17 mouse cellular contexts compared by ENCODE assay signal in the genomic region with DNA sequence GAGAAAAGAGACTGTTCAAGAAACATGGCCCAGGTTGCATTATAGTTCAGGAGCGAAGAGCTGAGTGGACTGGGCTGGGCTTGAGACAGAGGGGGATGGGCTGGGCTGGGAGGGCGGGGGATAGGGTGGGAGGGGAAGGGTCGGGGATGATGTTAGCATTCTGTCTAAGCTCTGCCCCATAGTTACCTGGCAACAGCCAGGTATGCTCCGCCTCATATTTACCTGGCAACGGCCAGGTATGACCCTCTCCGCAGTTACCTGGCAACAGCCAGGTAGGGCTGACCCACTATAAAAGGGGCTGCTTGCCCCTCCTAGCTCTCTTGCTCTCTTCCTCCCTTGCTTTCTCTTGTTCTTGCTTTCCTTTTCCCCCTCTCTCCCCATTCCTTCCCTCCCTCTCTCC.
A peak's percentile ranks its signal among the peaks of the same experiment; 100 is the strongest.
DNase-seq lines count a peak whose midpoint lies in the region; ATAC-seq lines count a peak whose summit lies in the region.
"Had no signal": no experiment of that assay in that cellular context is flagged by ENCODE, and none has a peak within 500 bp of the region (broad histone marks: within the 10 kb centered on the region; RNA-seq: fewer than 3 reads in every experiment).

No protein-coding gene starts in this region.

- no peak for DNase-seq in kidney, postnatal 4 days
- peak; percentile 21 for DNase-seq in embryonic facial prominence, embryonic 10.5 days (ENCODE audit: low spot score)
- DNase-seq in T-cell, adult 2 months (ENCODE audit: low spot score), result no peak
- DNase-seq in adrenal gland, postnatal 4 days (ENCODE audit: low spot score in 2 of 2), result no peak
- DNase-seq in adrenal gland, adult 2 months, result no peak
- DNase-seq: cerebellum, adult 11 months; cerebellum, postnatal 25 days; gastrocnemius, postnatal 14 days; heart, adult 2 months; kidney, adult 8-10 months; thymus, adult 2 months had no signal

- ATAC-seq in kidney, embryonic 16.5 days (ENCODE audit: low FRiP score, low TSS enrichment), result 0 out of 2 replicates have a peak, but pooled peaks have one; percentile 16
- ATAC-seq in forebrain, embryonic 12.5 days (ENCODE audit: low FRiP score), result no peak
- no peak for ATAC-seq in limb, embryonic 12.5 days (ENCODE audit: insufficient number of reproducible peaks, insufficient read depth, low FRiP score, low TSS enrichment, low read depth)

- 3% methylated on average over 6 of the region's 6 CpGs for WGBS in kidney, embryonic 16.5 days
- 4% methylated on average over 6 of the region's 6 CpGs for WGBS in embryonic facial prominence, embryonic 10.5 days
- WGBS in forebrain, embryonic 12.5 days, result 9% methylated on average over 6 of the region's 6 CpGs
- 6% methylated on average over 6 of the region's 6 CpGs for WGBS in limb, embryonic 12.5 days

- no peaks in the 10 kb centered on the region for H3K36me3 ChIP-seq in kidney, embryonic 16.5 days (ENCODE audit: insufficient read depth, low read length)
- no peaks in the 10 kb centered on the region for H3K36me3 ChIP-seq in embryonic facial prominence, embryonic 10.5 days (replicated peaks)
- H3K36me3 ChIP-seq in forebrain, embryonic 12.5 days (replicated peaks), result no peaks in the 10 kb centered on the region
- no peaks in the 10 kb centered on the region for H3K36me3 ChIP-seq in limb, embryonic 12.5 days
- H3K36me3 ChIP-seq: liver, embryonic 15.5 days had no signal

- no peak overlapping the region for H3K9ac ChIP-seq in kidney, embryonic 16.5 days (replicated peaks; ENCODE audit: low read length)
- 0 out of 2 replicates have a peak overlapping the region, but pooled peaks have one; percentile 40 for H3K9ac ChIP-seq in forebrain, embryonic 12.5 days
- H3K9ac ChIP-seq in limb, embryonic 12.5 days (replicated peaks), result no peak overlapping the region
- H3K9ac ChIP-seq: liver, embryonic 15.5 days had no signal

- H3K4me1 ChIP-seq in kidney, embryonic 16.5 days (ENCODE audit: insufficient read depth, low read length), result peaks cover 14% of the 10 kb centered on the region; the same call in 1 of the 2 replicates
- peaks cover 71% of the 10 kb centered on the region for H3K4me1 ChIP-seq in embryonic facial prominence, embryonic 10.5 days
- H3K4me1 ChIP-seq in forebrain, embryonic 12.5 days, result peaks cover 48% of the 10 kb centered on the region
- H3K4me1 ChIP-seq in limb, embryonic 12.5 days (replicated peaks), result peaks cover 33% of the 10 kb centered on the region
- H3K4me1 ChIP-seq: liver, embryonic 15.5 days had no signal

- H3K27ac ChIP-seq in kidney, embryonic 16.5 days (ENCODE audit: low read length), result no peak overlapping the region
- H3K27ac ChIP-seq in embryonic facial prominence, embryonic 10.5 days (replicated peaks), result peak overlapping the region; percentile 19; the same call in 1 of the 2 replicates
- H3K27ac ChIP-seq in forebrain, embryonic 12.5 days, result peak overlapping the region; percentile 82
- H3K27ac ChIP-seq in limb, embryonic 12.5 days, result no peak overlapping the region
- H3K27ac ChIP-seq: heart, adult 2 months; layer of hippocampus, adult 2 months; liver, embryonic 15.5 days had no signal

- no peak overlapping the region for H3K4me3 ChIP-seq in kidney, embryonic 16.5 days (ENCODE audit: low read length)
- peak overlapping the region; percentile 47; the same call in 1 of the 2 replicates for H3K4me3 ChIP-seq in embryonic facial prominence, embryonic 10.5 days
- H3K4me3 ChIP-seq in forebrain, embryonic 12.5 days (replicated peaks), result no peak overlapping the region
- H3K4me3 ChIP-seq in limb, embryonic 12.5 days (replicated peaks), result no peak overlapping the region
- H3K4me3 ChIP-seq: heart, adult 2 months; layer of hippocampus, adult 2 months; liver, embryonic 15.5 days; myocyte had no signal

- H3K27me3 ChIP-seq in kidney, embryonic 16.5 days (ENCODE audit: insufficient read depth, low read length), result peaks cover 18% of the 10 kb centered on the region
- peaks cover 43% of the 10 kb centered on the region for H3K27me3 ChIP-seq in embryonic facial prominence, embryonic 10.5 days (replicated peaks; ENCODE audit: low read depth, poor library complexity, severe bottlenecking)
- 0 out of 2 replicates have a peak, but pooled peaks cover 3% of the 10 kb centered on the region for H3K27me3 ChIP-seq in forebrain, embryonic 12.5 days
- H3K27me3 ChIP-seq in limb, embryonic 12.5 days, result peaks cover 40% of the 10 kb centered on the region

- H3K4me2 ChIP-seq in kidney, embryonic 16.5 days (replicated peaks; ENCODE audit: low read depth, low read length), result peak overlapping the region; percentile 42; the same call in 1 of the 2 replicates
- peak overlapping the region; percentile 54; the same call in 1 of the 2 replicates for H3K4me2 ChIP-seq in forebrain, embryonic 12.5 days
- peak overlapping the region; percentile 54 for H3K4me2 ChIP-seq in limb, embryonic 12.5 days
- H3K4me2 ChIP-seq: liver, embryonic 15.5 days had no signal

- H3K9me3 ChIP-seq in kidney, embryonic 16.5 days (ENCODE audit: low read length), result no peaks in the 10 kb centered on the region
- no peaks in the 10 kb centered on the region for H3K9me3 ChIP-seq in embryonic facial prominence, embryonic 10.5 days
- H3K9me3 ChIP-seq in forebrain, embryonic 12.5 days, result no peaks in the 10 kb centered on the region
- no peaks in the 10 kb centered on the region; the same call in 1 of the 2 replicates for H3K9me3 ChIP-seq in limb, embryonic 12.5 days
- H3K9me3 ChIP-seq: liver, embryonic 15.5 days had no signal

Comparison
In these comparisons a context has a peak if more than half of its experiments do, and no peak if none do; other contexts are left out.
1. H3K27ac ChIP-seq: peak in embryonic facial prominence, embryonic 10.5 days (single experiment) and forebrain, embryonic 12.5 days (single experiment); none in kidney, embryonic 16.5 days (single experiment) and limb, embryonic 12.5 days (single experiment).
2. Peak in every context shown above with its lines, with median percentiles within 50 percentile points of each other: H3K4me2 ChIP-seq.